Mouse (Mus musculus) adrenal gland, postnatal 0 days (tissue): ENCODE measurements around the gene Cebpb. TPM values are rescaled to one million over a fixed set of nuclear protein-coding genes. Genes with fewer than 3 reads are reported as not detected.

Experiments
- microRNA-seq: library from miRNA; unstranded; fragments of <30 nt; microRNA quantifications from one replicate; pipeline ENCODE4, GENCODE M21; 2016; ENCODE audit warnings: borderline replicate concordance; ENCODE audit not compliant: insufficient number of aligned reads
- polyA plus RNA-seq: library from polyadenylated mRNA; unstranded; fragments of >200 nt; fragmentation: Nextera tagmentation; extraction: Ambion mirVana; gene quantifications from 2 replicates; pipeline ENCODE4 v1.2.1, GENCODE M21; 2015

The Cebpb gene
- 109 and 222 TPM in 2 replicates for polyA plus RNA-seq

DNA sequence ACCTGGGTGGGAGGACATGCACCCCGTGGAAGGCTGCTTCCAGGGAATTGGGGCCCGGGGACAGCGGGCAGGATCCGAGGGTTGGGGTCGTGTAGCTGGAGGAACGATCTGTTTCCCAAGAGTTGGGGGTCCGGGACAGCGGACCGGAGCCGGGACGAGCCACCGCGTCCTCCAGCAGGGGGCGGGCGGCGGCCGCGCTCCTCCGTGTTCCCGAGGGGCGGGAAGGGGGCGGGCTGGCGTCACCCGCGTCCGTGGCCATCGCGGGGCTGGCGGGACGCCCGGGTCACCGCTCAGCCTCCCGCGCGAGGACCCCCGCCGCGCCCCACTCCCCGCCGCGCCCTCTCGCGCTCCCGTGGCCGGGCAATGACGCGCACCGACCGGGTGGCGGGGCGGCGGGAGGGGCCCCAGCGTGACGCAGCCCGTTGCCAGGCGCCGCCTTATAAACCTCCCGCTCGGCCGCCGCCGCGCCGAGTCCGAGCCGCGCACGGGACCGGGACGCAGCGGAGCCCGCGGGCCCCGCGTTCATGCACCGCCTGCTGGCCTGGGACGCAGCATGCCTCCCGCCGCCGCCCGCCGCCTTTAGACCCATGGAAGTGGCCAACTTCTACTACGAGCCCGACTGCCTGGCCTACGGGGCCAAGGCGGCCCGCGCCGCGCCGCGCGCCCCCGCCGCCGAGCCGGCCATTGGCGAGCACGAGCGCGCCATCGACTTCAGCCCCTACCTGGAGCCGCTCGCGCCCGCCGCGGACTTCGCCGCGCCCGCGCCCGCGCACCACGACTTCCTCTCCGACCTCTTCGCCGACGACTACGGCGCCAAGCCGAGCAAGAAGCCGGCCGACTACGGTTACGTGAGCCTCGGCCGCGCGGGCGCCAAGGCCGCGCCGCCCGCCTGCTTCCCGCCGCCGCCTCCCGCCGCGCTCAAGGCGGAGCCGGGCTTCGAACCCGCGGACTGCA, at the start of gene Cebpb:
Gene Cebpb, plus strand, starts transcription at position 418 of the 954 bp plus-strand sequence.

DNA sequence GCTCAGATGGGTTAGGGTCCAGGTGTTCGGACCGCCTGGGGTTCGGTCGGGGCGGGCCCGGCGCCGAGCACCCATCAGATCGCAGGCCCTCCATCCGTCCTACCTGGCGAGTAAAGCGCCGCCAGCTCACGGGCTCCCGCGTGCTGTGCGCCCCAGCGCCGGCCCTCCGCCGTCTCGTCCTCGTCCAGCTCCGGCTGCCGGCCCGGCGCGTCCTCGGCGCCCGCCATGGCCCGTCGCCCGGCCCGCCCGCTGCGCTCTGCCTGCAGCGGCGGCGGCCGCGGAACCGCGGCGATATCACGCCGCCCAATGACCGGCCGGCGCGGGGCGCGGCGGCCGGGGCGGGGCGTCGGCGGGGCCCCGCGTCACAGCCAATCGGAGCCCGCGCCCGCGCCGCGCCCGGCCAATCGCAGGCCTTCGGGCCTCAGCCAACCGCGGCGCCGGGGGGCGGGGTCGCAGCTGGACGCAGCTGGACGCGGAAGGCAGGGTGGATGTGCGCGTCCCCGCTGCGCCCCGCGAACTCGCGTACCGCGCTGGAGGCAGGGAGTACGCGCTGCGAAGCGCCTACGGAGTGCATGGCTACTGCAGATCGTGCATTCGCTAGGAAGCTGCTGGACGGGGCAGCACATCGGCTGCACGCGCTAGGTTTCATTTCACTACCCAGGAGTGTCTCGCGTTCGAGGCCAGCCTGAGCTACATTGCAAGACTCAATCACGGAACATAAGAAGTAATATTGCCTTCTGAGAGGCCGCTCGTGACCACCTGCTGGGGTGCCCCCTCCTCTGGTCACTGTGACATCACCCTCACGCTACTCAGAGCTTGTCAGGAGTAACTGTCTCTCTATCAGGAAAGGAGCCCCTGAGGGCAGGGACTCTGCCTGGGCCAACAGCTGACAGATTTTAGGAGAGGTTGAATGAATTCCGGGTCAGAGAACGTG, 27.2 kb upstream of the Cebpb start, which contains the start of gene Gm20431:
Gene Gm20431, minus strand, starts transcription at position 227 of the 934 bp plus-strand sequence.

DNA sequence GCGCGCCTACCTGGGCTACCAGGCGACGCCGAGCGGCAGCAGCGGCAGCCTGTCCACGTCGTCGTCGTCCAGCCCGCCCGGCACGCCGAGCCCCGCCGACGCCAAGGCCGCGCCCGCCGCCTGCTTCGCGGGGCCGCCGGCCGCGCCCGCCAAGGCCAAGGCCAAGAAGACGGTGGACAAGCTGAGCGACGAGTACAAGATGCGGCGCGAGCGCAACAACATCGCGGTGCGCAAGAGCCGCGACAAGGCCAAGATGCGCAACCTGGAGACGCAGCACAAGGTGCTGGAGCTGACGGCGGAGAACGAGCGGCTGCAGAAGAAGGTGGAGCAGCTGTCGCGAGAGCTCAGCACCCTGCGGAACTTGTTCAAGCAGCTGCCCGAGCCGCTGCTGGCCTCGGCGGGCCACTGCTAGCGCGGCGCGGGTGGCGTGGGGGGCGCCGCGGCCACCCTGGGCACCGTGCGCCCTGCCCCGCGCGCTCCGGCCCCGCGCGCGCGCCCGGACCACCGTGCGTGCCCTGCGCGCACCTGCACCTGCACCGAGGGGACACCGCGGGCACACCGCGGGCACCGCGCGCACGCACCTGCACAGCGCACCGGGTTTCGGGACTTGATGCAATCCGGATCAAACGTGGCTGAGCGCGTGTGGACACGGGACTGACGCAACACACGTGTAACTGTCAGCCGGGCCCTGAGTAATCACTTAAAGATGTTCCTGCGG, 945 bp downstream of the Cebpb start, which contains the start of gene Tmem189:
Gene Tmem189, minus strand, starts transcription at position 322 of the 718 bp plus-strand sequence.

Small RNA genes within 50 kb of the gene (microRNA-seq; reads per million reads assigned to microRNA genes)
- not detected for gene Gm22355

Other genes with a start within 250 kb of the Cebpb start
- 55.5 and 62.7 TPM in 2 replicates for gene Rnf114, start 196.3 kb upstream of the Cebpb start, polyA plus RNA-seq
- 8.8 and 13.6 TPM in 2 replicates for gene Spata2, start 196.0 kb upstream of the Cebpb start, polyA plus RNA-seq
- 19.3 and 19.9 TPM in 2 replicates for gene Snai1, start 150.7 kb upstream of the Cebpb start, polyA plus RNA-seq
- gene Ube2v1, start 56.8 kb upstream of the Cebpb start, polyA plus RNA-seq, result 183 and 240 TPM in 2 replicates
- gene Gm20431, start 27.4 kb upstream of the Cebpb start, polyA plus RNA-seq, result 2.8 TPM in 1 of 2 replicates, not detected in the other
- gene Tmem189, start 907 bp downstream of the Cebpb start, polyA plus RNA-seq, result 29.0 and 33.5 TPM in 2 replicates
- gene Ptpn1, start 243.1 kb downstream of the Cebpb start, polyA plus RNA-seq, result 39.0 and 54.0 TPM in 2 replicates